Mouse (Mus musculus) stomach, embryonic 14.5 days (tissue): Measurements from ENCODE around the gene Lmntd2. TPM values are rescaled to one million over a fixed set of nuclear protein-coding genes. Genes with fewer than 3 reads are reported as not detected.

Source experiments
- ATAC-seq: fragments of 200-750 bp; cut with Nextera tagmentation; 2 replicates; pipeline ENCODE4 v1.8.0; 2017; ENCODE audit warnings: low read depth, moderate TSS enrichment; ENCODE audit not compliant: insufficient number of reproducible peaks, insufficient read depth, low FRiP score
- H3K27ac ChIP-seq: fragments of 300-500 bp; sonication (generic); 2 replicates; pipeline ENCODE4 v1.5.1; 2014; ENCODE audit warnings: mild to moderate bottlenecking, low read length, moderate library complexity, mixed read lengths
- H3K27me3 ChIP-seq: fragments of 300-500 bp; sonication (generic); 2 replicates; pipeline ENCODE4 v1.6.1; 2014; ENCODE audit warnings: low read length, control low read depth, mixed read lengths; ENCODE audit not compliant: control insufficient read depth, insufficient read depth
- H3K36me3 ChIP-seq: fragments of 300-500 bp; sonication (generic); 2 replicates; pipeline ENCODE4 v1.6.1; 2014; ENCODE audit warnings: mild to moderate bottlenecking, control low read depth, low read length, moderate library complexity, mixed read lengths; ENCODE audit not compliant: control insufficient read depth, insufficient read depth
- H3K4me1 ChIP-seq: fragments of 300-500 bp; sonication (generic); 2 replicates; pipeline ENCODE4 v1.6.1; 2014; ENCODE audit warnings: low read length, control low read depth, mixed read lengths; ENCODE audit not compliant: control insufficient read depth, insufficient read depth
- H3K4me2 ChIP-seq: fragments of 300-500 bp; sonication (generic); replicated peaks from 2 replicates; pipeline ENCODE4 v1.6.1; 2014; ENCODE audit warnings: low read depth, low read length, control low read depth
- H3K4me3 ChIP-seq: fragments of 300-500 bp; sonication (generic); 2 replicates; pipeline ENCODE4 v1.5.1; 2014; ENCODE audit warnings: low read depth, low read length, control low read depth
- H3K9ac ChIP-seq: fragments of 300-500 bp; sonication (generic); replicated peaks from 2 replicates; pipeline ENCODE4 v1.6.1; 2014; ENCODE audit warnings: low read depth, mild to moderate bottlenecking, control low read depth, low read length, moderate library complexity, mixed read lengths
- H3K9me3 ChIP-seq: fragments of 300-500 bp; sonication (generic); 2 replicates; pipeline ENCODE4 v1.6.1; 2016; ENCODE audit warnings: low read depth, low read length, control low read depth; ENCODE audit not compliant: control insufficient read depth
- WGBS: fragments of 180-500 bp; shearing (Covaris S2); extraction: QIAGEN DNeasy Blood & Tissue Kit; methylation state at CpG from one replicate; pipeline ENCODE4 v1.1.7; 2014; 5-methylcytosine and 5-hydroxymethylcytosine counted together
- microRNA counts: library from miRNA; unstranded; fragments of <30 nt; microRNA quantifications from one replicate; lab custom pipeline; 2016
- microRNA-seq: library from miRNA; unstranded; fragments of <30 nt; microRNA quantifications from one replicate; pipeline ENCODE4, GENCODE M21; 2016
- polyA plus RNA-seq: library from polyadenylated mRNA; unstranded; fragments of >200 nt; fragmentation: Nextera tagmentation; extraction: Ambion mirVana; gene quantifications from 2 replicates; pipeline ENCODE4 v1.2.1, GENCODE M21; 2014

The Lmntd2 gene
- polyA plus RNA-seq, 1 experiment from 2014 or later = 1.7 TPM

- peaks cover 22% of the 10 kb centered on the region for H3K4me1 ChIP-seq
- H3K4me2 ChIP-seq = no peak overlapping the region
- peaks cover 10% of the 10 kb centered on the region; the same call in 1 of the 2 replicates for H3K36me3 ChIP-seq
- H3K9ac ChIP-seq = no peak overlapping the region
- no peak overlapping the region for H3K4me3 ChIP-seq
- H3K9me3 ChIP-seq = no peaks in the 10 kb centered on the region
- H3K27ac ChIP-seq = no peak overlapping the region
- ATAC-seq = no peak
- H3K27me3 ChIP-seq = no peaks in the 10 kb centered on the region
Observed at GRCm38 (mm10) chr7:141169866-141170265, 44.0 kb downstream of the Lmntd2 start.

GRCm38 (mm10) chr7:141169300-141169699 is 44.6 kb downstream of the Lmntd2 start:
- H3K4me2 ChIP-seq = peak overlapping the region; percentile 52
- H3K36me3 ChIP-seq = peaks cover 15% of the 10 kb centered on the region; the same call in 1 of the 2 replicates
- H3K4me1 ChIP-seq = peaks cover 22% of the 10 kb centered on the region
- no peak for ATAC-seq
- no peak overlapping the region for H3K4me3 ChIP-seq
- H3K27ac ChIP-seq = peak overlapping the region; percentile 61
- no peaks in the 10 kb centered on the region for H3K27me3 ChIP-seq
- WGBS = 38% methylated on average over 1 of the region's 1 CpGs
- peak overlapping the region; percentile 6; the same call in 1 of the 2 replicates for H3K9ac ChIP-seq
- H3K9me3 ChIP-seq = no peaks in the 10 kb centered on the region

GRCm38 (mm10) chr7:141168518-141168953 is 45.3 kb downstream of the Lmntd2 start:
- under 1% methylated on average over 22 of the region's 22 CpGs for whole genome bisulfite sequencing
- no peaks in the 10 kb centered on the region for H3K9me3 ChIP-seq
- H3K4me2 ChIP-seq = peak overlapping the region; percentile 52
- peaks cover 20% of the 10 kb centered on the region for H3K4me1 ChIP-seq
- no peaks in the 10 kb centered on the region for H3K27me3 ChIP-seq
- peaks cover 23% of the 10 kb centered on the region; the same call in 1 of the 2 replicates for H3K36me3 ChIP-seq
- peak overlapping the region; percentile 43 for H3K4me3 ChIP-seq
- peak; percentile 42; the same call in 1 of the 2 replicates for ATAC-seq
- peak overlapping the region; percentile 57 for H3K9ac ChIP-seq
- H3K27ac ChIP-seq = peak overlapping the region; percentile 61; the same call in 1 of the 2 replicates

- WGBS = 12% methylated on average over 7 of the region's 7 CpGs
Observed at GRCm38 (mm10) chr7:141167901-141168517, 45.9 kb downstream of the Lmntd2 start.

GRCm38 (mm10) chr7:141164850-141165249 is 49.0 kb downstream of the Lmntd2 start:
- Histone ChIP-seq H3K4me3 (no peak overlapping the region), H3K36me3 (peaks cover 57% of the 10 kb centered on the region), H3K27ac (no peak overlapping the region), H3K9me3 (no peaks in the 10 kb centered on the region), H3K4me2 (no peak overlapping the region), H3K4me1 (peaks cover 16% of the 10 kb centered on the region), H3K9ac (no peak overlapping the region), H3K27me3 (no peaks in the 10 kb centered on the region)
- ATAC-seq = peak; percentile 83
- WGBS = 72% methylated on average over 6 of the region's 6 CpGs

More at GRCm38 (mm10) chr7:141167901-141168517, 45.9 kb downstream of the Lmntd2 start:
- H3K27ac ChIP-seq = peak overlapping the region; percentile 61
- H3K4me1 ChIP-seq = peaks cover 16% of the 10 kb centered on the region
- H3K36me3 ChIP-seq = peaks cover 28% of the 10 kb centered on the region
- no peaks in the 10 kb centered on the region for H3K27me3 ChIP-seq
- ATAC-seq = 0 out of 2 replicates have a peak, but pooled peaks have one; percentile 1
- no peaks in the 10 kb centered on the region for H3K9me3 ChIP-seq
- peak overlapping the region; percentile 52 for H3K4me2 ChIP-seq
- peak overlapping the region; percentile 57 for H3K9ac ChIP-seq
- peak overlapping the region; percentile 43 for H3K4me3 ChIP-seq

- no peak for ATAC-seq
- no peaks in the 10 kb centered on the region for H3K27me3 ChIP-seq
- no peak overlapping the region for H3K9ac ChIP-seq
- no peak overlapping the region for H3K4me2 ChIP-seq
- no peak overlapping the region for H3K4me3 ChIP-seq
- peaks cover 62% of the 10 kb centered on the region for H3K36me3 ChIP-seq
- H3K9me3 ChIP-seq = no peaks in the 10 kb centered on the region
- H3K27ac ChIP-seq = no peak overlapping the region
- H3K4me1 ChIP-seq = peaks cover 11% of the 10 kb centered on the region
- WGBS = 93% methylated on average over 7 of the region's 7 CpGs
Observed at GRCm38 (mm10) chr7:141164397-141164796, 49.5 kb downstream of the Lmntd2 start.

MicroRNAs encoded within 50 kb of the gene (microRNA counts, 519-probe panel; counts per million panel counts)
- 4,010 counts per million, percentile 78 among the panel's probes with 10 or more counts for microRNA mmu-miR-210 (lab: Ali Mortazavi, UCI)

Small RNA genes lying within 50 kb of the gene (microRNA-seq; reads per million reads assigned to microRNA genes)
- 964 reads per million, percentile 72 among the genes with 10 or more reads in this experiment for gene Mir210

Other genes starting within 250 kb of the Lmntd2 start
- 241 and 289 TPM in 2 replicates for gene Ifitm1, start 246.9 kb downstream of the Lmntd2 start, polyA plus RNA-seq
- 347 and 377 TPM in 2 replicates for gene Ifitm3, start 203.3 kb downstream of the Lmntd2 start, polyA plus RNA-seq
- gene Ifitm6, start 196.2 kb downstream of the Lmntd2 start, polyA plus RNA-seq = 2.6 TPM in 1 of 2 replicates, not detected in the other
- not detected in 2 replicates for gene Gm17387, start 184.9 kb downstream of the Lmntd2 start, polyA plus RNA-seq
- 8.6 and 10.3 TPM in 2 replicates for gene B4galnt4, start 153.0 kb downstream of the Lmntd2 start, polyA plus RNA-seq
- gene Pkp3, start 135.9 kb downstream of the Lmntd2 start, polyA plus RNA-seq = 20.2 and 21.1 TPM in 2 replicates
- 7.1 and 7.4 TPM in 2 replicates for gene Sigirr, start 113.5 kb downstream of the Lmntd2 start, polyA plus RNA-seq
- gene Ano9, start 96.3 kb downstream of the Lmntd2 start, polyA plus RNA-seq = 11.9 and 12.2 TPM in 2 replicates
- 65.1 and 67.3 TPM in 2 replicates for gene Ptdss2, start 91.7 kb downstream of the Lmntd2 start, polyA plus RNA-seq
- gene Rnh1, start 41.2 kb downstream of the Lmntd2 start, polyA plus RNA-seq = 165 and 181 TPM in 2 replicates
- 79.4 and 85.5 TPM in 2 replicates for gene Hras, start 20.1 kb downstream of the Lmntd2 start, polyA plus RNA-seq
- gene Lrrc56, start 19.9 kb downstream of the Lmntd2 start, polyA plus RNA-seq = 5.3 and 6.1 TPM in 2 replicates
- 57.2 and 59.2 TPM in 2 replicates for gene Rassf7, start 1.8 kb upstream of the Lmntd2 start, polyA plus RNA-seq
- gene Phrf1, start 14.7 kb upstream of the Lmntd2 start, polyA plus RNA-seq = 69.0 and 72.1 TPM in 2 replicates
- 1.4 and 1.6 TPM in 2 replicates for gene Irf7, start 52.4 kb upstream of the Lmntd2 start, polyA plus RNA-seq
- gene Cdhr5, start 62.7 kb upstream of the Lmntd2 start, polyA plus RNA-seq = 1.6 and 1.7 TPM in 2 replicates
- gene Sct, start 65.1 kb upstream of the Lmntd2 start, polyA plus RNA-seq = 9.1 and 10.5 TPM in 2 replicates
- gene Drd4, start 77.9 kb upstream of the Lmntd2 start, polyA plus RNA-seq = 0.20 and 0.35 TPM in 2 replicates
- 80.2 and 82.9 TPM in 2 replicates for gene Deaf1, start 113.6 kb upstream of the Lmntd2 start, polyA plus RNA-seq
- gene Tmem80, start 113.7 kb upstream of the Lmntd2 start, polyA plus RNA-seq = 30.8 and 32.4 TPM in 2 replicates
- gene Eps8l2, start 124.8 kb upstream of the Lmntd2 start, polyA plus RNA-seq = 28.1 and 30.6 TPM in 2 replicates
- gene Taldo1, start 178.1 kb upstream of the Lmntd2 start, polyA plus RNA-seq = 252 and 262 TPM in 2 replicates
- 57.8 and 61.4 TPM in 2 replicates for gene Gatd1, start 200.1 kb upstream of the Lmntd2 start, polyA plus RNA-seq
- 1.8 and 1.9 TPM in 2 replicates for gene Cend1, start 215.4 kb upstream of the Lmntd2 start, polyA plus RNA-seq
- gene Slc25a22, start 223.8 kb upstream of the Lmntd2 start, polyA plus RNA-seq = 31.5 and 34.0 TPM in 2 replicates
- gene Pidd1, start 229.9 kb upstream of the Lmntd2 start, polyA plus RNA-seq = 8.5 and 10.1 TPM in 2 replicates
- gene Rplp2, start 233.3 kb upstream of the Lmntd2 start, polyA plus RNA-seq = 1,504 and 1,535 TPM in 2 replicates
- 21.7 and 26.0 TPM in 2 replicates for gene Pnpla2, start 241.1 kb upstream of the Lmntd2 start, polyA plus RNA-seq
- 15.5 and 20.2 TPM in 2 replicates for gene Cracr2b, start 247.0 kb upstream of the Lmntd2 start, polyA plus RNA-seq